Mouse (Mus musculus): ENCODE data around the gene Mroh8. TPM values are rescaled to one million over a fixed set of nuclear protein-coding genes. Genes with fewer than 3 reads are reported as not detected.

Mroh8 gene
- total RNA-seq, 2 experiments from 2014 or later: not detected

- ATAC-seq (replicated peaks; ENCODE audit: low FRiP score, low TSS enrichment, poor library complexity, severe bottlenecking): no peak
Observed at GRCm38 (mm10) chr2:157164101-157164500, 115.2 kb downstream of the Mroh8 start.

Other genes with a start within 250 kb of the Mroh8 start
- gene Soga1, start 200.3 kb downstream of the Mroh8 start, total RNA-seq (2014; fragmentation: Nextera tagmentation): 11.0 and 11.7 TPM in 2 replicates
- 5.6 and 8.6 TPM in 2 replicates for gene Soga1, start 200.3 kb downstream of the Mroh8 start, total RNA-seq (2017)
- not detected in 2 replicates for gene Tldc2, start 192.5 kb downstream of the Mroh8 start, total RNA-seq (2014; fragmentation: Nextera tagmentation)
- gene Tldc2, start 192.5 kb downstream of the Mroh8 start, total RNA-seq (2017): not detected in 2 replicates
- 63.5 and 64.5 TPM in 2 replicates for gene Samhd1, start 144.3 kb downstream of the Mroh8 start, total RNA-seq (2014; fragmentation: Nextera tagmentation)
- 48.9 and 60.9 TPM in 2 replicates for gene Samhd1, start 144.3 kb downstream of the Mroh8 start, total RNA-seq (2017)
- 61.3 and 76.0 TPM in 2 replicates for gene Rbl1, start 75.0 kb downstream of the Mroh8 start, total RNA-seq (2014; fragmentation: Nextera tagmentation)
- 78.7 and 83.2 TPM in 2 replicates for gene Rbl1, start 75.0 kb downstream of the Mroh8 start, total RNA-seq (2017)
- gene Rpn2, start 532 bp downstream of the Mroh8 start, total RNA-seq (2014; fragmentation: Nextera tagmentation): 179 and 198 TPM in 2 replicates
- 158 and 221 TPM in 2 replicates for gene Rpn2, start 532 bp downstream of the Mroh8 start, total RNA-seq (2017)
- gene Ghrh, start 68.0 kb upstream of the Mroh8 start, total RNA-seq (2014; fragmentation: Nextera tagmentation): not detected in 2 replicates
- gene Ghrh, start 68.0 kb upstream of the Mroh8 start, total RNA-seq (2017): not detected in 2 replicates
- 27.2 and 33.9 TPM in 2 replicates for gene Manbal, start 88.0 kb upstream of the Mroh8 start, total RNA-seq (2014; fragmentation: Nextera tagmentation)
- gene Manbal, start 88.0 kb upstream of the Mroh8 start, total RNA-seq (2017): 8.6 and 17.3 TPM in 2 replicates
- 0.42 TPM in 1 of 2 replicates, not detected in the other for gene Src, start 138.9 kb upstream of the Mroh8 start, total RNA-seq (2014; fragmentation: Nextera tagmentation)
- 0.75 and 1.3 TPM in 2 replicates for gene Src, start 138.9 kb upstream of the Mroh8 start, total RNA-seq (2017)